Mouse (Mus musculus) CD8-positive naive resting alpha-beta T cell, adult 2 months (primary cell): ENCODE measurements at regions not wholly inside any gene's neighbourhood (a gene's known extent, or its start where the extent isn't known, plus 50 kb on each side); places are given as distances from the start of the nearest gene placed in this dataset.
"Not testable (repeated sequence)": the region's sequence is repeated elsewhere in the genome, so short reads cannot be mapped to it uniquely, and the experiment has no call there.

Experiments used
- DNase-seq, 2 experiments: peaks; one replicate each; pipeline ENCODE4 v3.0.0; 2022; ENCODE audit warnings: low read depth in 2 of 2, low spot score in 2 of 2

DNA sequence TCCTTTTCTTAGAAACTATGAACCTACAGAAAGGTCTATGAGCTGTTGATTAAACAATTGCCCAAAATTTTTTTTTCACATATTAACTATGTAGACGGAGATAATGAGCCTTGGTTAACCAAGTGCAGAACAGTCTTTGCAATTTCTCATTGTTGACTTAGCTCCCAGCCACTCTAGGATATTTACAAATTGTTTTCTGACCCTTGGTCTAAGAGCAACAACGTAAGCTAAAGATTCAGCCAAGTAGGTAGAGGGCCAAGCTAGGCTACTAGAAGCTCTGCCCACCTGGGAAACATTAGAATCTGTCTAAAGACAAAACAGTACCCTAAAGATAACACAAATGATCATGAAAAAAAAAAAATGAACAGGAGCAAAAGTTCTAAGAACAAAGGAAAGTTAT, 67.5 kb upstream of the Map9 start:
- DNase-seq = no peak

DNA sequence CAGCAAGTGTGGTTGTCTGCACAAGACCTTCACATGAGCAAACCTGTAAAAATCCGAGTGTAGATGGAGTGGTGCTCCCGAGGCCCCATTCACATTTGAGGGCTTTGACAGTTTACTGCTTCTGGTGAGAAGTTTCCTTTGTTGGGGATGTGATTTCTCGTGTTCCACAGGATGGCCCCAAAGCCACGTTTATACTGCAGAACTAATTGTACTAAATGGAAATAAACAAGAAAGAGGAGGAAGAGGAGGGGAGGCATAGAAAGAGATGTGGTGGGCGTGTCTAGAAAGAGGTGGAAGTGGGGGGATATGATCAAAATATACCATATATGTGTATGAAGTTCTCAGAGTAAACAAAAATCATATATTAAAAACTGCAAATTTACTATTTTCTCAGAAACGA, 68.8 kb upstream of the Map9 start:
- DNase-seq = no peak

DNA sequence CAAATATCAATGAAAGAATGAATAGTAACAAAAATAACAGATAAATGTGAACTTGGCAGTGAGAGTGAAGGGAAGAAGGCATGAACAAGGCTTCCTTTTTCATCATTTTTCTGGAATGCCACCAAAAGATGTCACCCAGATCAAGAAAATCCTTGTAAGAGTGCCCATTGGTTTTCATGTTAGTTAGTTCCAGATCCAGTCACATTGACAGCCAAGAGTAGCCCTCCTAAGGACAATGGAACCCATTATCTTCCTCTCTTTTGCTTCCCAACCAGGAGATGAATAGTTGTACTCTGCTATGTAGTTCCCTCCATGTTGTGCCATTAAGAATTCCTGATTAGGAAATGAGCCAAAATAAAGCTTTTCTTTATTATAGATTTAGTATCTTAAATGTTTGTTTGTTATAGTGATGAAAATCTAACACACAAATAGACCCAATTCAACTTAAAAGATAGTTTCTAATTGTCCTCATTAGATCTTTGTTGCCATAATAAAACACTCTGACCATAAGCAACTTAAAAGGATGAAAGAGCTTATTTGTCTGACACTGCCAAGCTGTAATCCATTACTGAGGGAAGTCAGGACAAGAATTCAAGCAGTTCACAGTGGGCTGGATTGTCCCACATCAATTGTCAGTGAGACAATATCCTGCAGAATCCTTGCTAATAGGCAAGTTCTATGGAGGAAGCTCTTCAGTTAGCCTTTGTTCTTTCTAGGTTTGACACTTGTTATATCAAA, 80.7 kb upstream of the Map9 start:
- no peak for DNase-seq

DNA sequence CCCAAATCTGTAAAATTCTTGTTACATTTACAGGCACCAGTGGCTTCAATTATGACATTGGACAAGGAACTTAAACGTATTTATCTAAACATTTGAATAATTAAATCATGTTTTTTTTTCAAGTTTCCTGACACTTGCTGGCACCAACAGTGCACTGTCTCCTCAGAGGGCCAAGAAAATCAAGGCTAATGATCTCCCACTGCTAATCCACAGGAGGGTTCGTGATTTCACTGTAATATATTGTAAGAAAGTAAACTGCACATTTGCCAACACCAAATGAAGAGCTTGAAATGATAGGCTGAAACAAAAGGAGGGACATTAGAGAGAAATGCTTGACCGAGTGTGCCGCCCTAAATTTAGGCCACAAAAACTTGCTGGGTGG, 82.0 kb upstream of the Map9 start:
- DNase-seq = no peak

DNA sequence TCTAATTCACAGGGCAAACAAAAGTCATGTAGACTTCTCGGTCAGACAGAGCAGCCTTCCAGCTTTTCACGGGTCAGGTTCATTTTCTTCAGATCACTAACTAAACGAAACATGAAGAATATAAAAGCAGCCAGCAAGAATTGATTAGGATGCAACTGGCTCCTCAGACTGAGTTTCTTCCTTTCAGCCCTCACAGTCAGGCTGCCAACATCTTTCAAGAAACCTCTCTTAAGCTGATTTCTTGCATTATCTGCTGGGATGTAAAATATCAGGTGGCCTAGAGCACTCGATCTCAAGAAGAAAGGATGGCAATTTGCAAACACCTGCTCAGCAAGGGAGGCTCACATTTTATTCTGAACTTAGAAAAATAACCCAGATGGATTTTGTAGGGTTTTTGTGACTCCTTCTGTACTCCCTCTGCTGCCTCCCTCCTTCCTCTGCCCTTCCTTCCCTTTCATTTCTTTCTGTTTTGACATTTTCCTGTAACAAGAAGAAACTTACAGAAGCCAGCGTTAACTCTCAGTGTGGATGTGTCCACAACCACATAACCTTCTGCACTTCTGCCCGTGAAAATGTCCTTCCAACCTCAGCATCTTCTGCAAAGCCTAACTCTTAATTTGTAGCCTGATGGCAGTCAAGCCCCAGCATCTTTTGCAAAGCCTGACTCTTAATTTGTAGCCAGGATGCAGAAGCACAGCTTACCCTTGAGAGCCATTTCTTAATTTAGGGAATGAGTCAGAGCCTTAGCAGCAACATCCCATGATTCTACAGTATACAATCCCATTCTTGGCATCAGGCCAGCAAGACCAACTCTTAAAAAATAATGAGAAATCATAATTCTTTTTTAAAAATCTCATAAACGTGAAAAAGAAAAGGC, 82.7 kb upstream of the Map9 start:
- DNase-seq = no peak

DNA sequence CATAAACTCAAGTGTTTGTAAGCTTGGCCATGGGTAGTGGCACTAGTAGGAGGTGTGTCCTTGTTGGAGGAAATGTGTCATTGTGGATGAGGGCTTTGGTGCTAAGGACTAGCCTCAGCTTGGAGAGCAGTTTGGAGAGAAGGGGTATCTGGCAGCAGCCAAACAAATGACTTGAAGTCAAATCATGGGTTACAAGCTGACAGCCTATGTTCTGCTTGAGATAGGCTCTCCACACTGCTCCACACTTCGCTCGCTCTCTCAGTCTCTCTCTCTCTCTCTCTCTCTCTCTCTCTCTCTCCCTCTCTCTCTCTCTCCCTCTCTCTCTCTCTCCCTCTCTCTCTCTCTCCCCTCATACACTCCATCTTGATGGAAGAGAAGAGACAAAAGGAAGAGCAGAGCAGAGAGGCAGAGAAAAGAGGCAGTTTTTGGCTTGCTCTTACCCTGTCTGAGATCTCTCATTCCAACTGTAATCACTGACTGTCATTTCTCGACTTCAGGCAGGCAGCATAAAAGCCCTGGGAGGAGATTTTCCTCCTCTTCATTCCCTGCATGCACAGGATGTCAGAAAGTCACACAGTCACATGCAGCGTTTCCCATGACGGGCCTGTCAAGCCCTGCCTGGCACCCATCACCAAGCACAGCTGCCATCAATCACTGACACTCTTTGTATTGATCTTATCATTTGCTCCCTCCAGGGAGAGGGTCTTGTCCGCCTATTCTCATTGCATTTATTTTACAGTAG, 83.5 kb upstream of the Map9 start:
- no peak for DNase-seq

DNA sequence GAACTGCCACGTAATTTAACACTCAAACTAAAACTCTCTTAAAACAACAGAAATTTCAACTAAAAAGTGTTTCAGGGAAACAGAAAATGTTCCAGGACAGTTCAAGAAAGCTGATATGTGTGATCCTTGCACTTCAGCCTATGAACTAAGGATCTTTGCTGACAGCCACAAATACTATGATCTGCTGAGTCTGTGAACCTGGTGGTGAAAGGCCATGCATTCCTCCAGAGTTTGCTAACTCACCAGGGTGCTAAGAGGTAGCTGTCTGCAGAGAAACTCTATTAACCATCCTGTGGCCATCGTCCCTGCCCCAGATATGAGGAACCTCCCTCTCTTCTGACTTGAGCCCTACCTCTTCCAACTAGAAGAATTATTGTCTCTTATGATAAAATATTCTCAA, 84.3 kb upstream of the Map9 start:
- not testable (repeated sequence) for DNase-seq

DNA sequence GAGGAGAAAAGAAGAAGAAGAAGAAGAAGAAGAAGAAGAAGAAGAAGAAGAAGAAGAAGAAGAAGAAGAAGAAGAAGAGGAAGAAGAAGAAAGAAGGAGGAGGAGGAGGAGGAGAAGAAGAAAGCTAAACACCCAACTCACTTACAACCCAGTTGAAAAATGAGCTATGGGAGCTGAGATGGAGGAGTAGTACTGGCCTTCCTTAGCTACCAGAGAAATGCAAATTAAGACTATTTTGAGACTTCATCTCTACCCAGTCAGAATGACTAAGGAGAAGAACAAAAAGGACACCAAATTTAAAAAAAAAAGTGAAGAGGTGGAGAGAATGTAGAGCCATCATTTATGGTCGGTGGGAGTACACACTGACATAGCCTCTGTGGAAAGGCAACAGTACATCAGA, 85.9 kb upstream of the Map9 start:
- DNase-seq = no peak

DNA sequence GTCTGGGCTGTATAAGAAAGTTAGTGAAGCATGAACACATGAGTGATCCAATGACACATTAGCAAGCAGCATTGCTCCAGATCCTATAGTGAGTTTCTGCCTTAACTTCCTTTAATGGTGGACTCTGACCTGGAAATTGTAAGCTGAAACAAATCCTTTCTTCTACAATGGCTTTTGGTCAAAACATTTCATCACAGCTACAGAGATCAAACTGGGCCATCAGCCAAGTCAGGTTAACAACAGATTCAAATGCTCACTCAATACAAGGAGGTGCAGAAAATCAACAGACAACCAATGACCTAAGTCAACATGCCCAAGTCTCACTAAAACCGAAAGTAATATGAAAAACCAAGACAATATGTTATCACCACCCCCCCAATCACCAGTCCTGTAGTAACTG, 91.9 kb upstream of the Map9 start:
- no peak for DNase-seq

DNA sequence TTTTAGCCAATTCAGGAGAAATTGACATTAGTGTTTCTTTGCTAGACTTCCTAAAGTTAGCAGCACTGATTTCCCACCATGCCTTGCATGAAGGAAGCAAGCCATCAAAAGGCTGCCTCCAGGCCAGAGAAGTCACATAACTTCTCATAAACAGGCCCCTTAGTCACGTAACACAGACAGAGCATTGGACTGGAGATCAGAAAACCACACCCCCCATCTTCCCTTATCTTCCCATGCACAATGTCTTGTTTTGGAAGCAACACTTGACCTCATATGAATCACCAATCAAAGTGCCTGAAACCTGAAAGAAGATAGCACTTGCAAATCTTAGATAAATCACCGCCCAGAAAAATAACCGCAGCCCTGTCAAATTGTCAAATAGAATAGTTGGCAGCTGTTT, 95.9 kb upstream of the Map9 start:
- no peak for DNase-seq

DNA sequence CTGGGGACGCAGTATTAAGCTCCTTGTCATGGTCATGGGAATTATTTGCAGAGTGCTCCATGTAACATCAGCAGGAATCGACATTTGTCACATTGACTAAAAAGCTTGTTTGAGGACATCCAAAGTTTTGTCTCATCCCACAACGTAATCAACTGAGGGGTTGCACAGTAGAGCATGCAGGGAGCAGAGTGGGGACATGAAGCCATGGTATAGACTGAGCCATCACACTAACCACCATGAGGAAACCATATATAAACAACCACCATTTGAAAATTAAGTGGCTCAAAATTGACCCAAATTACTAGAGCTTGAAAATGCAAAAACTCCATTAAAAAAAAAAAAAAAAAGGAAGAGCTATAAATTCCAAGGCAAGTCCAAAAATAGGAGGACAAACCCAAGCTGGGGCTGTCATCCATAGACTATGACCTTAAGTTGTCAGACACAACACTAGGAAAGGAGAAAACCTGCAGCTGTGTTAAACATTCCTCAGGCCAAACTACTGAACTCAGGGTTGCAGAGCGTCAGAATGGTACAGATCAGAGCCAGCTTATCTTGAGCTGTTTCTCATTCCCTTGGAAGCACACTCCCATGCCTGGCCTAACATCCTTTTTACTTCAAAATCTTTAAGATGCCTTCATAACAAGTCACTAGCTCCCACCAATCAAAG, 97.7 kb upstream of the Map9 start:
- DNase-seq = no peak

DNA sequence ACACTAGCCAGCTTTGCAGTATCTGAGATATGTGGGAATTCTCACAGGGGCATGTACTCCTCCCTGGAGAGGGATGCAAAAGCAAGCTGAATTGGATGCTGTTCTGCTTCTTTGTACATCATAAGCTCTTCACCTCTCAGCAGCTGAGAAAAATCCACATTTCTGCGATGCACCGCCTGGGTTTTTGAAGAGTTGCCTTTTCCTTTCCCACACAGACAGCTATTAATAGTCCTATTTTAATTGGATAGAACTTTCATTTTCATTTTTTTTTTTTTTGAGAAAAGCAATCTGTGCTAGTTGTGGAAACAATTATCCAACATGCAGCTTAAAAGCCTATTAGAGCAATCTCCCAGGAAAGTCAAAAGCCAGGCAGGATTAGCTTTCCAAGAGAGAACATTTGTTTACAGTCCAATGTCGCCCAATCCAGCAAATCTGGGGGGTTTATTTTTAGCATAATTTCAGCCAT, 105.2 kb upstream of the Gucy1a1 start:
- no peak for DNase-seq

DNA sequence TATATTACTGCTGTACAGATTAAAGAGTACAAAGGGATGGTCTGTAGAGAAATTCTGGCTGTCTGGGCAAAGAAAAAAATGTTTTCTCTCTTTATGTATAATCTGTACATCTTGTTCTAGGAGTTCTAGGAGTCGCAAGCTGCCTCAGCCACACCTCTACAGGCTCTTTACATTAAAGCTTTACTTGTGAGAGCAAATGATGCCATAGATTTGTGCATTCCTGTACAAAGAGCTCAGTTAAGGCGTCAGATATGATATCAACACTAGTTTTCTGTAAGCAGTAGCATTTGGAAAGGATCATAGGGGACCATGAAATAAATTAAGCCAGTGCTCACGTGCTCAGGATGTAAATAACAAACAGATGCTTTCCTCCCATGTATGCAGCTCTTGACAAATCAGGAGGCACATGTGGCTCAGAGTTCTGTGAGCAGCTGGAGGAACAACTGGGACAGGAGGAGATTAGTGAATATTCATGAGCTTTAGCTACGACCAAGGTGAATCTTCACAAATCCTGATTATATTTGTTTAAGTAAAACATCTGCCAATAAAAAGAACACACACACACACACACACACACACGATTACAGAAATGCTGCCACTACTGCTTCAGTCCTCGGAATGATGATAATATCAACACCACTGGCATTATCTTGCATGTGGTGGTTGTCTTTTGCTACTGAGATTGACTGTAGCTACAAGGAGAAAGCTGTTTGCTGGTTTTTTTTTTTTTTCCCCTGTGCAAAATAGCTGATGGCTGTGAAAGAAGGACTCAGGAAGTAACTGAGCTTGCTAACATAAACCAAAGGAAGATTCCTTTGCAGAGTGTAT, 104.6 kb upstream of the Gucy1a1 start:
- no peak for DNase-seq

DNA sequence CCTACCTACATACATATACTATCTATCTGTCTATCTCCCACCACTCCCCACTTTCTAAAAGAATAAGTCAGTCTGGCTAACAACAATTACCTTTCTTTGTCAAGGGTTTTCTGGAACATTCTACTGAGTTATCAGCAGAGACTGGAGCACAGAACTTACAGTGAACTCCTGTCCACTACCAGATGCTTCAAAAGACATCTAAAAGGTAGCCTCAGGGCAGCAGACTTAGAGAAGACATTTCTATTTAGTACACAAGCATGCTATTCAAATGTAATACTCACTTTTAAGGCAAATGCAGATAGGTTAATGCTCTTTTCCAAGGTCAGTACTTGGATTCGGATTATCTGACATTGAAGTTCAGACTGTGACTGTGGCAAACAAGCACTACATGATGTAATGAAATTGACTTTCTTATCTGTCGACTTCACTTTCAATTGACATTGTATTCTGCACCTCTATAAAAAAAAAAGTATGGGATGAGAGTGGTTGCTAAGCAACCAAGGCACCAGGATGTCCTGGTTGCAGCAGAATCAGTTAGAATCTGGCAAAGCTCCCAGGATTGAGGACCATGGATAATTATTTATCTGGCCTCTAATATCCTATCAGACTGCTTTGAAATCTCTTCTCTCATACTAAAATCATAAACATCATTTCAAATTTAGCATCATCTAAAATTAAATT, 90.9 kb upstream of the Gucy1a1 start:
- DNase-seq = no peak

DNA sequence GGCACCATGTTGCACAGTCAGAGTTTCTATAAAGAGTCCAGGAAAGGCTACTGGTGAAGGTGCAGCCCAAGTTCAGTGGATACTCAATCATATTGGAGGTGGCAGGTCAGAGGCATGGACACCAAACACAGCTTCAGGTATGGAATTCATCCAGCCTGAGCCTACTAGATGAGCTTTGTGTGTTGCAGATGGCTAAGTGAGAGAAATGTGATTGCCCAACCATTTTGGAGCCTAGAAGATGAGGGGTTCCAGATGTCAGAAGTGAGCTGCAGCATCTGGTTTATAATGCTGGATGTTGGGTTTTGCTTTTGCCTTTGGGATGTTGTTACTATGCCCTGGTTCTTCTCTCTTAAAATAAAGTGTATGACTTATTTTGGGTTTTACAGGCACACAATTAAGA, 88.7 kb upstream of the Gucy1a1 start:
- DNase-seq = no peak

DNA sequence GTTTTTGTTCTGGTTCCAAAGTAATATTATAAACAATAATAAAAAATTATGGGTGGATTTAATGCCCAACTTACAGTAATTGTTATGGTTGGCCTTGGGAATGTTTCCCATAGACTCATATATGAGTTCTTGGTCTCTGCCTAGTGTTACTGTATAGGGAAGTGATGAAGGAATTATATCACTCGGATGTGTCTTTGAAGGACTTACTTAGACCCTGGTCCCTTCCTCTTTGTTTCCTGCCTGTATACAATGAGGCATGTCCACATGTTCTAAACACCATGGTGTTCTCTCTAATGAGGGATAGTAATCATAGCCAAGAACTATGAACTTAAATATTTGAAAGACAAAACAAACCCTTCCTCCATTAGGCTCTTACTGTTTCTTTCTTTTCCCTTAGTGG, 77.8 kb upstream of the Gucy1a1 start:
- DNase-seq = no peak

DNA sequence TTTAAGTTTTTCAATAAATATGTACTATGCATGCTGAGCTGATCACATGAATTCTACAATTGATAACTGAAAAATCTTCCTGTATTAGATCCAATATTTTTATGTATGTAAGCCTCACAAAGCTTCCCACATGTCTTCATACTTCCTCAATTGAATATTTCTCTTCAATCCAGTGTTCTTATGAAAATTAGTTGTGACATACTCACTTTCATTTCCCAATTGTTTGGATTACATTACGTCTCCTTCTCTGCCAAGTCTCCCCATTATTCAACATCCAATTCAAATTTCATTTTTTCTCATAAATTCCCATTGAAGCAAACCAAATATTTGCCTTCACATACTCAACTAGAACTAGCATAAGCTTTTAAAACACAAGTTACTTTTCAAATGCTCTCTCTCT, 76.3 kb upstream of the Gucy1a1 start:
- DNase-seq = no peak

DNA sequence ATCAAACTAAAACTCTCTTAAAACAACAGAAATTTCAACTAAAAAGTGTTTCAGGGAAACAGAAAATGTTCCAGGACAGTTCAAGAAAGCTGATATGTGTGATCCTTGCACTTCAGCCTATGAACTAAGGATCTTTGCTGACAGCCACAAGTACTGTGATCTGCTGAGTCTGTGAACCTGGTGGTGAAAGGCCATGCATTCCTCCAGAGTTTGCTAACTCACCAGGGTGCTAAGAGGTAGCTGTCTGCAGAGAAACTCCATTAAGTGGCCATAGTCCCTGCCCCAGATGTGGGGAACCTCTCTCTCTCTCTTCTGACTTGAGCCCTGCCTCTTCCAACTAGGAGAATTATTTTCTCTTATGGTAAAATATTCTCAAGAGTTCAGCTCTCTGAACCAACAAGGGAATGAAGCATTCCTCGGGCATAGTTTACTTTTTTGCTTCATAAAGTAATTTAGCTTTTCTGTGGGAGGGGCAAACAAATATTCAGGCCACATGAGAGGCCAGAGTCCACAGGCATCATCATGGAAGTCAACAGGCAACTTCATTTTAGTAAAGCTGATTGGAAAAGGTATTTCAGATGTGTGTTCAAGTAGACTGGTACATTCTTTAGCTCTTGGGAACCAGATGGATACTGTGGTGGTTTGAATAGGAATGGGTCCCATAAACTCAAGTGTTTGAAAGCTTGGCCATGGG, 73.8 kb upstream of the Gucy1a1 start:
- DNase-seq = not testable (repeated sequence)
